Comparison of ENCODE assay signal across 16 mouse cellular contexts in the genomic region with DNA sequence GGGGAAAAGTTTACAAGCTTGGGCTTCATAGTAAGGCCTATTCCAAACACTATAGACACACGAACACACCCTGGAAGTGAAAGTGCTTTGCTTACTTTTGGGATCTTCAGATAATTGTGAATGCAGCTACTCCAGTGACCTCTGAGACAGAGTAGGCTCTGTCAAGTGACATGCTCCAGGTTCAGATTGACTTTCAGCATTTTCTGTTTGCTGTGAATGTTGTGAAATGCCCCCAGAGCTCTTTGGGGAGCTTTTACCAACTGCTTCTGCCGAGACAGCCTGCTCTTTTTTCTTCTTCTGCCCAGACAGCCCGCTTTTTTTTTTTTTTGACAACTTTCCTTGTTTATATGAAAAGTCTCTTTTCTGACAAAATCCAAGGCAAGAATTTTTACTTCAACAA. TPM values are rescaled to one million over a fixed set of nuclear protein-coding genes. Genes with fewer than 3 reads are reported as not detected.
DNase-seq lines count a peak whose midpoint lies in the region; ATAC-seq and TF ChIP-seq lines count a peak whose summit lies in the region.
"Had no signal": no experiment of that assay in that cellular context is flagged by ENCODE, and none has a peak within 500 bp of the region (broad histone marks: within the 10 kb centered on the region; RNA-seq: fewer than 3 reads in every experiment).

No protein-coding gene starts in this region.

- no peak overlapping the region for H3K4me3 ChIP-seq in heart, embryonic 13.5 days
- H3K4me3 ChIP-seq in lung, embryonic 15.5 days, result no peak overlapping the region
- H3K4me3 ChIP-seq in lung, adult 2 months (replicated peaks; ENCODE audit: extremely low read depth, low read depth, low read length), result no peak overlapping the region
- no peak overlapping the region for H3K4me3 ChIP-seq in bone marrow macrophage, adult 2 months (ENCODE audit: insufficient read depth, low read length)
- H3K4me3 ChIP-seq: limb, embryonic 15.5 days; midbrain, embryonic 10.5 days had no signal

- TF ChIP-seq POLR2A in lung, adult 2 months (IDR thresholded peaks at IDR 0.05; ENCODE audit: borderline replicate concordance, extremely low read depth, low read depth, low read length), result no peak
- no peak for TF ChIP-seq POLR2A in bone marrow macrophage, adult 2 months (IDR thresholded peaks at IDR 0.05; ENCODE audit: borderline replicate concordance, low read depth, low read length)

- H3K27ac ChIP-seq in heart, embryonic 13.5 days (replicated peaks), result peak overlapping the region; percentile 77
- peak overlapping the region; percentile 44 for H3K27ac ChIP-seq in lung, embryonic 15.5 days
- H3K27ac ChIP-seq in bone marrow macrophage, adult 2 months (ENCODE audit: insufficient read depth, low read depth, low read length), result peak overlapping the region; percentile 93
- H3K27ac ChIP-seq: limb, embryonic 15.5 days; midbrain, embryonic 10.5 days had no signal

- no peak overlapping the region for H3K9ac ChIP-seq in heart, embryonic 13.5 days
- no peak overlapping the region for H3K9ac ChIP-seq in lung, embryonic 15.5 days
- H3K9ac ChIP-seq: limb, embryonic 15.5 days had no signal

- no peaks in the 10 kb centered on the region for H3K9me3 ChIP-seq in heart, embryonic 13.5 days
- H3K9me3 ChIP-seq in lung, embryonic 15.5 days, result no peaks in the 10 kb centered on the region
- H3K9me3 ChIP-seq: limb, embryonic 15.5 days; midbrain, embryonic 10.5 days had no signal

- H3K27me3 ChIP-seq in heart, embryonic 13.5 days (replicated peaks), result no peaks in the 10 kb centered on the region
- no peaks in the 10 kb centered on the region for H3K27me3 ChIP-seq in lung, embryonic 15.5 days
- H3K27me3 ChIP-seq: limb, embryonic 15.5 days had no signal

- ATAC-seq in heart, embryonic 13.5 days (ENCODE audit: extremely low read depth, insufficient number of reproducible peaks, low FRiP score, low TSS enrichment), result no peak
- ATAC-seq in lung, embryonic 15.5 days (ENCODE audit: borderline replicate concordance, extremely low read depth, low FRiP score, low TSS enrichment), result no peak

- 69% methylated on average over 3 of the region's 3 CpGs for WGBS in heart, embryonic 13.5 days
- 51% methylated on average over 3 of the region's 3 CpGs for WGBS in lung, embryonic 15.5 days
- WGBS in lung, adult 2 months, result 43% methylated on average over 3 of the region's 3 CpGs

- DNase-seq in heart, postnatal 36 days, result no peak
- no peak for DNase-seq in lung, adult 2 months
- DNase-seq in lung, postnatal 10 days, result peak; percentile 30
- DNase-seq in left cerebral cortex, postnatal 14 days (ENCODE audit: low spot score in 2 of 2), result no peak
- DNase-seq in right cerebral cortex, adult 2 months (ENCODE audit: low spot score in 2 of 2), result no peak
- DNase-seq: cerebellum, postnatal 10 days; heart, postnatal 14 days; kidney, adult 18-20 months; kidney, postnatal 14 days; right cerebral cortex, adult 18-20 months; spleen, adult 18-20 months had no signal

- intact Hi-C loops in heart, postnatal 36 days (cut with DNase I), result no loop called here
- intact Hi-C loops in left cerebral cortex, postnatal 14 days (cut with DNase I), result no loop called here

- peaks cover 93% of the 10 kb centered on the region for H3K36me3 ChIP-seq in heart, embryonic 13.5 days
- H3K36me3 ChIP-seq in lung, embryonic 15.5 days, result peaks cover 64% of the 10 kb centered on the region

- TF ChIP-seq CTCF in lung, adult 2 months (IDR thresholded peaks at IDR 0.05; ENCODE audit: insufficient read depth, low read length), result no peak
- TF ChIP-seq CTCF in bone marrow macrophage, adult 2 months (IDR thresholded peaks at IDR 0.05; ENCODE audit: low read depth, low read length), result no peak

- no peak overlapping the region for H3K4me2 ChIP-seq in heart, embryonic 13.5 days
- H3K4me2 ChIP-seq in lung, embryonic 15.5 days, result no peak overlapping the region
- H3K4me2 ChIP-seq: limb, embryonic 15.5 days had no signal

- no peaks in the 10 kb centered on the region for H3K4me1 ChIP-seq in heart, embryonic 13.5 days
- H3K4me1 ChIP-seq in lung, embryonic 15.5 days, result no peaks in the 10 kb centered on the region
- H3K4me1 ChIP-seq in lung, adult 2 months (ENCODE audit: control insufficient read depth, insufficient read depth, low read length), result no peaks in the 10 kb centered on the region; the same call in 1 of the 2 replicates
- H3K4me1 ChIP-seq in bone marrow macrophage, adult 2 months (ENCODE audit: control insufficient read depth, insufficient read depth, low read length), result peaks cover 18% of the 10 kb centered on the region
- H3K4me1 ChIP-seq: limb, embryonic 15.5 days; midbrain, embryonic 10.5 days had no signal

RNA-seq across cellular contexts. Expression of a gene that starts 34.9 kb away (rescaled TPM):
- 10.9 and 14.2 TPM in 2 replicates for polyA plus RNA-seq in heart, embryonic 13.5 days (2015; fragmentation: Nextera tagmentation; extraction: Ambion mirVana)
- total RNA-seq in heart, postnatal 36 days (2021), result 10 to 100 TPM; 45.4 to 45.6 TPM
- polyA plus RNA-seq in lung, embryonic 15.5 days (2015; fragmentation: Nextera tagmentation; extraction: Ambion mirVana), result 24.7 and 30.2 TPM in 2 replicates
- 136 and 146 TPM in 2 replicates for polyA plus RNA-seq in lung, adult 2 months (2012; rRNA removed)
- 22.3 and 24.6 TPM in 2 replicates for polyA plus RNA-seq in bone marrow macrophage, adult 2 months (2012; ENCODE audit: insufficient read depth, insufficient read length, missing spikeins)
- total RNA-seq in left cerebral cortex, postnatal 14 days (2021), result 10 to 100 TPM; 68.6 to 78.7 TPM

RNA-seq across cellular contexts. Expression of a gene that starts 47.9 kb away (rescaled TPM):
- 43.4 and 47.9 TPM in 2 replicates for polyA plus RNA-seq in heart, embryonic 13.5 days (2015; fragmentation: Nextera tagmentation; extraction: Ambion mirVana)
- total RNA-seq in heart, postnatal 36 days (2021), result 100 to 1,000 TPM; 106 to 112 TPM
- polyA plus RNA-seq in lung, embryonic 15.5 days (2015; fragmentation: Nextera tagmentation; extraction: Ambion mirVana), result 48.2 and 53.5 TPM in 2 replicates
- 220 and 230 TPM in 2 replicates for polyA plus RNA-seq in lung, adult 2 months (2012; rRNA removed)
- polyA plus RNA-seq in bone marrow macrophage, adult 2 months (2012; ENCODE audit: insufficient read depth, insufficient read length, missing spikeins), result 62.1 and 67.7 TPM in 2 replicates
- total RNA-seq in left cerebral cortex, postnatal 14 days (2021), result 100 to 1,000 TPM; 122 to 130 TPM

RNA-seq across cellular contexts. Expression of a gene that starts 48.0 kb away (rescaled TPM):
- polyA plus RNA-seq in heart, embryonic 13.5 days (2015; fragmentation: Nextera tagmentation; extraction: Ambion mirVana), result 9.6 and 9.8 TPM in 2 replicates
- total RNA-seq in heart, postnatal 36 days (2021), result 1 to 10 TPM; 3.3 to 4.1 TPM
- polyA plus RNA-seq in lung, embryonic 15.5 days (2015; fragmentation: Nextera tagmentation; extraction: Ambion mirVana), result 17.2 and 19.6 TPM in 2 replicates
- polyA plus RNA-seq in lung, adult 2 months (2012; rRNA removed), result 18.8 and 19.3 TPM in 2 replicates
- 4.1 and 6.2 TPM in 2 replicates for polyA plus RNA-seq in bone marrow macrophage, adult 2 months (2012; ENCODE audit: insufficient read depth, insufficient read length, missing spikeins)
- total RNA-seq in left cerebral cortex, postnatal 14 days (2021), result 1 to 10 TPM; 4.4 to 5.0 TPM

RNA-seq across cellular contexts. Expression of a gene that starts 50.5 kb away (rescaled TPM):
- 1.0 and 1.4 TPM in 2 replicates for polyA plus RNA-seq in heart, embryonic 13.5 days (2015; fragmentation: Nextera tagmentation; extraction: Ambion mirVana)
- not detected for total RNA-seq in heart, postnatal 36 days (2021)
- 2.3 and 3.3 TPM in 2 replicates for polyA plus RNA-seq in lung, embryonic 15.5 days (2015; fragmentation: Nextera tagmentation; extraction: Ambion mirVana)
- 1.1 and 1.2 TPM in 2 replicates for polyA plus RNA-seq in lung, adult 2 months (2012; rRNA removed)
- polyA plus RNA-seq in bone marrow macrophage, adult 2 months (2012; ENCODE audit: insufficient read depth, insufficient read length, missing spikeins), result 0.44 TPM in 1 of 2 replicates, not detected in the other
- total RNA-seq in left cerebral cortex, postnatal 14 days (2021), result 10 to 100 TPM; 36.2 to 40.4 TPM

RNA-seq across cellular contexts. Expression of a gene that starts 56.8 kb away (rescaled TPM):
- 72.5 and 76.1 TPM in 2 replicates for polyA plus RNA-seq in heart, embryonic 13.5 days (2015; fragmentation: Nextera tagmentation; extraction: Ambion mirVana)
- 10 to 100 TPM; 45.7 to 51.6 TPM for total RNA-seq in heart, postnatal 36 days (2021)
- polyA plus RNA-seq in lung, embryonic 15.5 days (2015; fragmentation: Nextera tagmentation; extraction: Ambion mirVana), result 96.7 and 106 TPM in 2 replicates
- polyA plus RNA-seq in lung, adult 2 months (2012; rRNA removed), result 237 and 263 TPM in 2 replicates
- polyA plus RNA-seq in bone marrow macrophage, adult 2 months (2012; ENCODE audit: insufficient read depth, insufficient read length, missing spikeins), result 88.8 and 102 TPM in 2 replicates
- total RNA-seq in left cerebral cortex, postnatal 14 days (2021), result 10 to 100 TPM; 86.8 to 91.7 TPM
